Mouse (Mus musculus): ENCODE measurements around the gene Pmf1.
"Not testable (repeated sequence)": the region's sequence is repeated elsewhere in the genome, so short reads cannot be mapped to it uniquely, and the experiment has no call there.

Gene Pmf1

DNA sequence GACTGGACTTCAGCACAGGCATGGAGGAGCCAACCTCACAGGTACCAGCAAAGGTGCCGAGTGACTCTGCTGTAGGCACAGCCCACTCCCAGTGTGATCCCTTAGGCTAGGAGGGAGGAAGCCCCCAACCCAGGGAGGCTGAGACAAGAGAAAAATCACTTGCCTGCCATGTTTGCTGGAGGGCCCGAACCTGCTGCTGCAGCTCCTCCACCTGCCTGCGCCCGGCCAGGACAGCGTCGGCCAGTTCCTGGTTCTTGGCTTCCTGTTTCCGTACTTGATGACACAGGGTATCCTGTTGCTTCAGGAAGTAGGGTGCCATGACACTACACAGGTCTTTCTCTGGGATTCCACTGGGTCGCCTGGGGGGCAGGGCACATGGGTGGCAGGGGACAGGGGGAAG is 14.4 kb downstream of the Pmf1 start:
- no peak for DNase-seq (ENCODE audit: low read depth, low spot score)

DNA sequence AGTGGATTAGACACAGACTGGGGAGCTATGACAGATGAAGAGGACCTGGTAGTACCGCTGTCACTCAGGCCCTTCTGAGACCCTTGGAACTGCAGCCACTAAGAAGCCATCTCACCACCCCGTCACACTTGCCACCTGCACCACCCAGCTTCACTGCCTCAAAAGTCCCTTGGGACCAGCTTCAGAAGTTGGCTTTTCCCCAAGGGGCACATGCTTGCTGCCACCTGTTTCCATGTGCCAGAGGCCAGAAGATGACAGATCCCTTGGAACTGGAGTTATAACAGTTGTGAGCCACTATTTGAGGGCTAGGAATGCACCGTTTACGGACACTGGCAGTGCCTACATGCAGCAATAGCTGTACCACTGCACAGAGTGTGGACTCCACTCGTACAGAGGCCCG is 14.8 kb downstream of the Pmf1 start:
- DNase-seq (ENCODE audit: low read depth, low spot score): no peak

DNA sequence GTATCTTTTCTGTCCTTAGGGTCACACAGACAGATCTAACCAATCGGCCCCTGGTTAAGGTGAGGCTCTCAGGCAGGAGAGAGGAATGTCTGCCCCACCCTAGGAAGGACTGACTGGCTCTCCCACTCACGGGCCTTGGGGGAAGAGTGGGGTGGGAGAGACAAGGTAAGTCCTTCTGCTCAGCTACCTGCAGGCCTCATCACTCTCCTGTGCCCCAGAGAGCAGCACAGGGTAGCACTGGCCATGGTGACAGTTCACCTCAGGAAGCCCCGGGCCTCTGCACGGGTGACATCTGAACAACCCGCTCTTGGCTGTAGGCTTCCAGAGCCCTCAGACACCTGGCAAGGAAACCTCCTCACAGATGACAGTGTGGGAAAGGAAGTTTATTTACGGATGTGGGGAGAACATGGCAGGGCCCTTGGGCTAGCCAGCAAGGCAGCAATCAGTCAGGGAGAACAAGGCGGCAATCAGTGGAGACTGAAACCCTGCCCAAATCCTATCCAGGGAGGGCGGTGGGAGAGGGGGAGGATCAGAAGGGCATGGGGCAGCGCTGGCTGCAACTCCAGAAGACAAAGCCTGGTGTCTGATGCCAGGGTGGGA is 16.3 kb downstream of the Pmf1 start:
- no peak for DNase-seq (ENCODE audit: low read depth, low spot score)

DNA sequence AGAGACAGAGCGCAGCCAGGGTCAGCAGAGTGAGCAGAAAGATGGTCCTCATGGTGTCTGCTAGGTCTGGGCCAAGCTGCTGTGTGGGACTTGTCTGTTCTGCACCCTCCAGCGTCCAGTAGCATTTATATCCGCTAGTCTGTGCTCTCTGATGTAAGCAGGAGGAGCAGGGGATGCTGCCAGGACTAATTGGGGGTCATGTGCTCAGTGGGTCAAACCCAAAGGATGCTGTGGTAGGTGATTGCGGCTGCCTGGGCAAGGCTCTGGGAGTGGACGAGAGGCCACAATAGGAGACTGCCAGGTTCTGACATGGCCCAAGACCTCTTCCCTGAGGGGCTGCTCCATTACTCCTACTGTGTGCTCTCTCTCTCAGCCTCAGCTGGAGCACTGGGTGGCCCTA is 25.8 kb downstream of the Pmf1 start, which contains the start of gene Bglap:
Gene Bglap, minus strand, starts transcription at position 101 of the 400 bp plus-strand sequence.
- no peak for DNase-seq (ENCODE audit: low read depth, low spot score)

DNA sequence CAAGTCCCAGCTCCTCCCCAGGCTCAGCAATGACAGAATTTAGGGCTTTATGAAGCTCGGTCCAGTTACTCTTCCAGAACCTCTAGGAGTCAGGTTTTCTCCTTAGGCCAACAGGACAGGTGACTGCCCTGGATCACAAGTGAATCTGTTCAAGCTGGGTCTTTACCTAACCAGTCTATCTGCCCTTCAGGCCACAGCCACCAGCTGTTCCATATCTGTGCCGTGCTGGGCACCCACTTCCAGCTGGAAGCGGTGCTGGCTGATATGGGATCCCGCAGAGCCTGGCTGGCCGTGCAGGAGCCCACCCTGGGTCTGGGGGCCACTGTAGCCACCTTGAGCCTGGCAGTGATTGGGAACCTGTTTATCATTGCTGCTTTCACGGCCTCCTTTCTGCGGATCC is 27.7 kb downstream of the Pmf1 start:
- not testable (repeated sequence) for DNase-seq (ENCODE audit: low read depth, low spot score)

DNA sequence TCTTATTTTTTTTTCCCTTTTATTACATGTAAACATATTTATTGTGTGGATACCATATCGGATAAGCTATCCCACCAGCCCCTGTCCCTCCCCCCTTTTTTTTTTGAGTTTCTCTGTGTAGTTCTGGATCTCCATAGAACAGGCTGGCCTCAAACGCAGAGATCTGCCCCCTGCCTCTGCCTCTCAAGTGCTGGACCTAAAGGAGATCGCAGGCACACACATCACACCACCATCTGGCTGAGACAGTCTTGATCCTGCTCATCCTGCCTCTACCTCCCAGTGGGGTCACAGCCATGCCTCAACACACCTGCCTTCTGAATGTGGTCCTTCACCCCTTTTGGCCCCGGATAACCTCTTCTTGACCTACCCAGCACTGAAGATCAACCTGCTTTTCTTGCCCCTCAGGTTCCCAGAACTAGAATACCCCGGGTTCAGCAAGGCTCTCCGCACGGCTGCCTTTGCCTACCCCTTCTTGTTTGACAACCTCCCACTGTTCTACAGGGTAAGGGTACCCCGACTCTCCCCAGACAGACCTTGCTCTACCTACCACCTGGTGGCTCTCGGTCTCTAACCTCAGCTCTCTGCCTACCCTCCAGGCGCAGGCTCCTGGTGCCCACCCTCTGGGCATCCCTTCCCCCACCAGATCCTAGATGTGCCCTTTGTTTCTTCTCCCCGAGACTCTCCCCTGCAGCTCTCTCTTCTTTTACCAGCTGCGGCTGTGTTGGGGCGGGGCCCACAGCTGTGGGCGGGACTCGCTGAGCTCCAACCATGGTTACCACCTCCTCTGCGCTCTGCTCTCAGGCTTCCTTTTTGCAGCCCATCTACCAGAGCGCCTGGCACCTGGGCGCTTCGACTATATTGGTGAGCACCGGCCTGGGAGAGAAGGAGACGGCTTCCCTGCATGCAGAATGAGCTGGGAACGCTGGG is 28.5 kb downstream of the Pmf1 start:
- DNase-seq (ENCODE audit: low read depth, low spot score): not testable (repeated sequence)

DNA sequence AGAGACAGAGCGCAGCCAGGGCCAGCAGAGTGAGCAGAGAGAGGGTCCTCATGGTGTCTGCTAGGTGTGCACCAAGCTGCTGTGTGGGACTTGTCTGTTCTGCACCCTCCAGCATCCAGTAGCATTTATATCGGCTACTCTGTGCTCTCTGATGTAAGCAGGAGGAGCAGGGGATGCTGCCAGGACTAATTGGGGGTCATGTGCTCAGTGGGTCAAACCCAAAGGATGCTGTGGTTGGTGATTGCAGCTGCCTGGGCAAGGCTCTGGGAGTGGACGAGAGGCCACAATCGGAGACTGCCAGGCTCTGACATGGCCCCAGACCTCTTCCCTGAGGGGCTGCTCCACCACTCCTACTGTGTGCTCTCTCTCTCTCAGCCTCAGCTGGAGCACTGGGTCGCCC is 31.5 kb downstream of the Pmf1 start, which contains the start of gene Bglap2:
Gene Bglap2, minus strand, starts transcription at position 101 of the 400 bp plus-strand sequence.
- DNase-seq (ENCODE audit: low read depth, low spot score): not testable (repeated sequence)

DNA sequence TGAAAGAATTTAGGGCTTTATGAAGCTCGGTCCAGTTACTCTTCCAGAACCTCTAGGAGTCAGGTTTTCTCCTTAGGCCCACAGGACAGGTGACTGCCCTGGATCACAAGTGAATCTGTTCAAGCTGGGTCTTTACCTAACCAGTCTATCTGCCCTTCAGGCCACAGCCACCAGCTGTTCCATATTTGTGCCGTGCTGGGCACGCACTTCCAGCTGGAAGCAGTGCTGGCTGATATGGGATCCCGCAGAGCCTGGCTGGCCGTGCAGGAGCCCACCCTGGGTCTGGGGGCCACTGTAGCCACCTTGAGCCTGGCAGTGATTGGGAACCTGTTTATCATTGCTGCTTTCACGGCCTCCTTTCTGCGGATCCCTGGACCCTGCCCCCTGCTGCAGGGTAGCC is 33.5 kb downstream of the Pmf1 start:
- DNase-seq (ENCODE audit: low read depth, low spot score): not testable (repeated sequence)

DNA sequence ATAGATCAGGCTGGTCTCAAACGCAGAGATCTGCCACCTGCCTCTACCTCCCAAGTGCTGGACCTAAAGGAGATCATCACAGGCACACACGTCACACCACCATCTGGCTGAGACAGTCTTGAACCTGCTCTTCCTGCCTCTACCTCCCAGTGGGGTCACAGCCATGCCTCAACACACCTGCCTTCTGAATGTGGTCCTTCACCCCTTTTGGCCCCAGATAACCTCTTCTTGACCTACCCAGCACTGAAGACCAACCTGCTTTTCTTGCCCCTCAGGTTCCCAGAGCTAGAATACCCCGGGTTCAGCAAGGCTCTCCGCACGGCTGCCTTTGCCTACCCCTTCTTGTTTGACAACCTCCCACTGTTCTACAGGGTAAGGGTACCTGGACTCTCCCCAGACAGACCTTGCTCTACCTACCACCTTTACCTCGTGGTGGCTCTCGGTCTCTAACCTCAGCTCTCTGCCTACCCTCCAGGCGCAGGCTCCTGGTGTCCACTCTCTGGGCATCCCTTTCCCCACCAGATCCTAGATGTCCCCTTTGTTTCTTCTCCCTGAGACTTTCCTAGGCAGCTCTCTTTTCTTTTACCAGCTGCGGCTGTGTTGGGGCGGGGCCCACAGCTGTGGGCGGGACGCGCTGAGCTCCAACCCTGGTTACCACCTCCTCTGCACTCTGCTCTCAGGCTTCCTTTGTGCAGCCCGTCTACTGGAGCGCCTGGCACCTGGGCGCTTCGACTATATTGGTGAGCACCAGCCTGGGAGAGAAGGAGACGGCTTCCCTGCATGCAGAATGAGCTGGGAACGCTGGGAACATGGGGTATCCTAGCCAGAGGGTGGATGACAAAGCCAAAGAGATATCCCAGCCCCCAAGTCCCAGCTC is 34.1 kb downstream of the Pmf1 start:
- DNase-seq (ENCODE audit: low read depth, low spot score): not testable (repeated sequence)

DNA sequence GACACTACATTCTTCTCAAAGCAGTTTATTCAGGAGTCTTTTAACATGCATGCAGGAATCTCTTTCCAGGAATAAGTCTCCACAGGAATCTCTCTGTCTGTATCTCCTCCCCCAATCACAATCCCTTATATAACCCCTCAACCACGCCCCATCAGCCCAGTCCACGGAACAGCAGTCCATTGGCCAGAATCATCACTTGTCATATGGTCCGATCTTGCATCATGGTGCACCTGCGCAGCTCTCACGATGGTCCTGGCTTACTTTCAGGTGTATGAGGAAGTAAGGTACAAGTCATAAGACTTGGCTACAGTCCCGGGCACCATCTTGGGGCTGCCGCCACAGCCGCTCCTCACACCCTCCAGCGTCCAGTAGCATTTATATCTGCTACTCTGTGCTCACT is 37.5 kb downstream of the Pmf1 start, which contains the start of gene Bglap3:
Gene Bglap3, minus strand, starts transcription at position 101 of the 400 bp plus-strand sequence.
- not testable (repeated sequence) for DNase-seq (ENCODE audit: low read depth, low spot score)

DNA sequence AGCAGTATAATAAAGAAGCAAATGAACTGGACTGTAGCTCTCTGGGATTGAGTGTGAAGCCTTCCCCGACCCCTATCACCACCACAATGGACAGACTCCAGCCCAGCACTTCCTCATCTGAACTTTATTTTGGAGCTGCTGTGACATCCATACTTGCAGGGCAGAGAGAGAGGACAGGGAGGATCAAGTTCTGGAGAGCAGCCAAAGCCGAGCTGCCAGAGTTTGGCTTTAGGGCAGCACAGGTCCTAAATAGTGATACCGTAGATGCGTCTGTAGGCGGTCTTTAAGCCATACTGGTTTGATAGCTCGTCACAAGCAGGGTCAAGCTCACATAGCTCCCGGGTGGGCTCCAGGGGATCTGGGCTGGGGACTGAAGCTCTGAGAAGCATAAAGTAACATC is 41.6 kb downstream of the Pmf1 start:
- DNase-seq (ENCODE audit: low read depth, low spot score): peak; percentile 43

DNA sequence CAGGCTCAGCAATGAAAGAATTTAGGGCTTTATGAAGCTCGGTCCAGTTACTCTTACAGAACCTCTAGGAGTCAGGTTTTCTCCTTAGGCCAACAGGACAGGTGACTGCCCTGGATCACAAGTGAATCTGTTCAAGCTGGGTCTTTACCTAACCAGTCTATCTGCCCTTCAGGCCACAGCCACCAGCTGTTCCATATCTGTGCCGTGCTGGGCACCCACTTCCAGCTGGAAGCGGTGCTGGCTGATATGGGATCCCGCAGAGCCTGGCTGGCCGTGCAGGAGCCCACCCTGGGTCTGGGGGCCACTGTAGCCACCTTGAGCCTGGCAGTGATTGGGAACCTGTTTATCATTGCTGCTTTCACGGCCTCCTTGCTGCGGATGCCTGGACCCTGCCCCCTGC is 42.6 kb downstream of the Pmf1 start:
- not testable (repeated sequence) for DNase-seq (ENCODE audit: low read depth, low spot score)

DNA sequence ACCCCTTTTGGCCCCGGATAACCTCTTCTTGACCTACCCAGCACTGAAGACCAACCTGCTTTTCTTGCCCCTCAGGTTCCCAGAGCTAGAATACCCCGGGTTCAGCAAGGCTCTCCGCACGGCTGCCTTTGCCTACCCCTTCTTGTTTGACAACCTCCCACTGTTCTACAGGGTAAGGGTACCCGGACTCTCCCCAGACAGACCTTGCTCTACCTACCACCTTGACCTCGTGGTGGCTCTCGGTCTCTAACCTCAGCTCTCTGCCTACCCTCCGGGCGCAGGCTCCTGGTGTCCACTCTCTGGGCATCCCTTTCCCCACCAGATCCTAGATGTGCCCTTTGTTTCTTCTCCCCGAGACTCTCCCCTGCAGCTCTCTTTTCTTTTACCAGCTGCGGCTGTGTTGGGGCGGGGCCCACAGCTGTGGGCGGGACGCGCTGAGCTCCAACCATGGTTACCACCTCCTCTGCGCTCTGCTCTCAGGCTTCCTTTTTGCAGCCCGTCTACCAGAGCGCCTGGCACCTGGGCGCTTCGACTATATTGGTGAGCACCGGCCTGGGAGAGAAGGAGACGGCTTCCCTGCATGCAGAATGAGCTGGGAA is 43.2 kb downstream of the Pmf1 start:
- DNase-seq (ENCODE audit: low read depth, low spot score): not testable (repeated sequence)

DNA sequence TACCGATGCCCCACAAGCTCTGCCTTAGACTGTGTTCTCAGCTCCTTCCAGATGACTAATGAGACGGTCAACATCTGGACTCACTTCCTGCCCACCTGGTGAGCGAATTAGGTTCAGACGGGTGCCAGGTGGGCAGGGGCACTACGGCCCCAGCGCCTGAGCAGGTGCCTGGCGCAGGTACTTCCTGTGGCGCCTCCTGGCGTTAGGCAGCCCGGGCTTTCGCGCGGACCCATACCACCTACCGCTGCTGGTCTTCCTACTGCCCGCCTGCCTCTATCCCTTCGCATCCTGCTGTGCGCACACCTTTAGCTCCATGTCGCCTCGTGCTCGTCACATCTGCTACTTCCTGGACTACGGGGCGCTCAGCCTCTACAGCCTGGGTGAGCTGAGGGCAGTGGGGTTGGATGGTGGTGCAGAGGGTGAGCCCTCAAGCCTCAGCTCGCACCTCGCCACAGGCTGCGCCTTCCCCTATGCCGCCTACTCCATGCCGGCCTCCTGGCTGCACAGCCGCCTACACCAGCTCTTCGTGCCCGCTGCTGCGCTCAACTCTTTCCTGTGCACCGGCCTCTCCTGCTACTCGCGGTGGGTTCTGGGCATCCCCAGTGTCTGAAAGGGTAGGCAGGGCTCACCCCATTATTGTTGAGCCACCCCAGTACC is 44.3 kb downstream of the Pmf1 start:
- no peak for DNase-seq (ENCODE audit: low read depth, low spot score)

DNA sequence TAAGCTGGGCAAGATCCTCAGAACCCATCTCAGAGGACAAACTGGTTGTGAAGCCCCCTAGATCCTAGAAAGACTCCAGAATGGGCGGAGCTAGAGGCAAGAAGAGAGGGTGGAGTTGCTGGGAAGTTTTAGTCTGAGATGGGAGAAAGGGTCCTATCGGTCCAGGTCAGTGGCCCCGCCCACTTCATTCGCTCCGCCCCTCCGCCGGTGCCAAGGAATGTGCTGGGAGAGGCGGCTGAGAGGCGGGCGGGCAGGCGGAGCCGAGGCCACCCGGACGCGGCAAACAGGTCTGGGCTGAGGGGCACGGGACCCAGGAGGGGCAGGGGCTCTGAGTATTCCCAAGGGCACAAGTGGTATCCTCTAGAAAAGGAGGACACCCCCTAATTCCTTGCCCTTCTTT is 45.8 kb downstream of the Pmf1 start, which contains the start of gene Paqr6:
Gene Paqr6, plus strand, starts transcription at position 248 of the 400 bp plus-strand sequence.
- DNase-seq (ENCODE audit: low read depth, low spot score): no peak

DNA sequence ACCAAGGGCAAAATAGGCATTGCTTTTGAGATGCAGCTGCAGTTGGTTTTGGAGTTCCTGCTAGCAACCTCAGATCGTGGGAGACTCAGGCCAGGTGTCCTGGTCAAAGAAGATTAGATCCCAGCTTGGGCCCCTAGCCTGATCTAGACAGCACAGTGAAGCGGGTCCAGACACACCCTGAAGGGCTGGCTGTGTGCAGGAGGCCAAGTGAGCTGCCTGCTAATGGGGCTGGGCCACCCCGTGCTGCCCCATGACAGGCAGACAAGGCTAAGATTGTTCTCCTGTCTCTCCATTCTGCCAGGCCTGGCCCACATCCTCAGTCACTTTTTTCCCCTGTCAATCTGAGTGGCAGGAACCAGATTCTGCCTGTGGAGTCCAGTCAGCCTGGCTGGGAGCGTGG is 46.4 kb downstream of the Pmf1 start:
- DNase-seq (ENCODE audit: low read depth, low spot score): no peak

DNA sequence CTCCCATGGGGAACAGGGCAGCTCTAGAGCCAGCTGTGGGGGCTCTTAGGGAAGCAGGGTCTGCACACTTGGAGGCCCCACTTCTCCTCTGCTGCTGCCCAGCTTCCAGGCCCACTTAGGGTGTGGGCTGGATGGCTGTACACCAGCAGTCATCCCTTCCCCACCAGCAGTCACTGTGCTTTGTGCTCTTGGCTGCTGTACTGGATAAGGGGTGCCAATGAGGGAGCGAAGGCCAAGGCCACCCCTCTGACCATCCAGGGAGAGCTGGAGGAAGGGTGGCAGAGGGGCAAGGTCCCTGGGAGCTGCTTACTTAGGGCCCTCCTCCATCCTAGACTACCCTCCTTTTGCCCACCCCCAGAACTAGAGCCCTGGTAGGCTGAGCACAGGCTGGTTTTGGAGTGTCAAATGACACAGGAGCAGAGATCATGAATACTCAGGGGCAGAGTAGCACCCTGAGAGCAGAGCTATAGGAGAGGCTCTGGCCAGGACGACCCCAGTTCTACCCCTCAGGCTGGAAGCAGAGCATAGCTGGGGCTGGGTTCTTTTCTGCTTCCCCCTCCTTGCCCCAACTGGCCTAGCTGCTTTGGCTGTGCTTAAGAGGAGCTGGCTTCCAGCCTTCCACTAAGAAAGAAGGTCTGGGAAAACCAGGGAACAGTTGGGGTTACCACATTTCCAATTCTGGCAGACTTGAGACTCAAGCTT is 48.4 kb downstream of the Pmf1 start:
- DNase-seq (ENCODE audit: low read depth, low spot score): no peak

DNA sequence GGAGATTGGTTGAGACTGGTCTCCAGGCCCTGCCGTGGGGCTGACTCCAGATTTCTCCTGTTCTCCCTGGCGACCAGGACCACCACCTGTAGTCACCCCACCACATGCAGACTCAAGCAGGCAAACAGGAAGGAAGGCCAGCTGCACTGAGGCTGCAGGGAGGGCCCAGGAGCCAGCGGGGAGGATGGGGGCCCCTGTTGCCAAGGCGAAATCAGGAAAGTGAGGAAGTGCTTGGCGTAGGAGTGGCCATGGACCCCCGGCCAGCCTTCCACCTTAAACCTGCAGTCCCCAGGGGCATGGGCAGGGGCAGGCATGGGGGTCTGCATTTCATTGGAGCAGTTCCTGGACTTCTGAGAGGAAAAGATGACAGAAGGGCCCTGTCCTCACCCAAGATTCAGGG is 49.0 kb downstream of the Pmf1 start:
- DNase-seq (ENCODE audit: low read depth, low spot score): no peak

DNA sequence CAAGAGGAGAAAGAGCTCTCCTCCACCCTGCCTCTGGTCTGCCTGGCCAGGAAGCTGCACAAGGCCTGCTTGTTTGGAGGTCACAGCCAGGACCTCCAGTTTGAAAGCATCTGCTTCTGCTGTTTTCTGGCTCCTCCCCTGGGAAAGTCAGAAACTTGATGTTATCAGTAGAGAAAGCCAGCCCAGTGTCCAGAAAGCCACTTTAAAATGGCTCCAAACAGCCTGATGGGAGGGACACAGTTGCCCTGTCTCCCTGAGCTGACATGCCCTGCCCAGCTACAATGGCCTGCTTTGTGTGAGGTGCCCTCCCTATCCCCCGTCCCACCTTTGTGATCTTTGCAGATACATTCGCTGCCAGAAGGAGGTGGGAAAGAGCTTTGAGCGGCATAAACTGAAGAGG is 50.1 kb downstream of the Pmf1 start:
- no peak for DNase-seq (ENCODE audit: low read depth, low spot score)

DNA sequence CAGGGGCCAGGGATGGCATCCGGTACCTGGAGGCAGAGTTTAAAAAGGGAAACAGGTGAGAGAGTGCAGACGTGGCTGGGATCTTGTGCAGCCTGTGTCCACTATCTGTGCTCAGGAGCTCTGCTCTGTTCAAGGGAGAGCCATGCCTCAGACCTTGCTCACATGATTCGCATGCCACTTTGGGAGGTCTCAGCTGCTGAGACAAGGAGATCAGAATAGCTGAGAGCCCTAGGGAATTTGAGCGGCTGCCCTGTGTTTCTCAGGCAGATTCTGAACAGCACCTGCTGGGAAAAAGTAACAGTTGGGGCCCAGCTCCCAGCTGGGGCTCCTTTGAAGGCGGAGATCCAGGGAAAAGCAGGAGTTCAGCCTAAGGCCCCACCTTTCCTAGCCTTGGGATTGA is 50.5 kb downstream of the Pmf1 start:
- DNase-seq (ENCODE audit: low read depth, low spot score): no peak
